Comparison of ENCODE assay signal across 11 mouse cellular contexts in the genomic region with DNA sequence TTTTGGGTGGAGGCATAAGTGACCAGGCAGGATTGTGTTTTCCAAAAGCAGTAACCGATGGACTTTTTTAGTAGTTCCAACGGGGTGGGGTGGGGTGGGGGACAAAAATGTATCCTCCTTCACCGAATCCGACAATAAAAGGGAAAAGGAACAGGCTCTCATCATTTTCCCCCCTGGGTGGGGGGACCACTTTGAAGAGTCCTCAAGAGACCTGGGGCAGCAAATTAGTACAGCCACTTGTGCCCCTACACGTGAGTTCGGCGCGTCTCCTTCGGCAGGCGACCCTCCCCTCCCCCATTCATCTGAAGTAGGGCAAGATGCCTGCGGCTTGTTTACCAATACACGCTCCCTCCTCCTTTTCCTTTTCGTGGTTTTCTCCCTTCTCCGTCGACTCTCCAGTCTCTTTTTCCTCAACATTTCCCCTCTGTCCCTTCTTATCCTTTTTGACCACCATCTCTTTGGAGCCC. TPM values are rescaled to one million over a fixed set of nuclear protein-coding genes. Genes with fewer than 3 reads are reported as not detected.
DNase-seq lines count a peak whose midpoint lies in the region; ATAC-seq and TF ChIP-seq lines count a peak whose summit lies in the region.
"Had no signal": no experiment of that assay in that cellular context is flagged by ENCODE, and none has a peak within 500 bp of the region (broad histone marks: within the 10 kb centered on the region; RNA-seq: fewer than 3 reads in every experiment).

No protein-coding gene starts in this region.

- no peak for TF ChIP-seq POLR2A in brain, embryonic 14.5 days (IDR thresholded peaks at IDR 0.05; ENCODE audit: borderline replicate concordance, extremely low read depth, insufficient read depth, insufficient read length, poor library complexity, severe bottlenecking)

- no peak for DNase-seq in heart, postnatal 36 days
- DNase-seq in brain, embryonic 14.5 days (ENCODE audit: low read depth): peak; percentile 80
- DNase-seq in ovary, postnatal 14 days (ENCODE audit: low spot score): no peak
- DNase-seq in liver, embryonic 11.5 days (ENCODE audit: low spot score): no peak
- DNase-seq in kidney, adult 18-20 months: no peak

- peaks cover 95% of the 10 kb centered on the region for H3K27me3 ChIP-seq in heart, embryonic 13.5 days (replicated peaks)
- peaks cover 60% of the 10 kb centered on the region for H3K27me3 ChIP-seq in forebrain, embryonic 13.5 days
- H3K27me3 ChIP-seq in midbrain, embryonic 13.5 days: peaks cover 95% of the 10 kb centered on the region
- peaks cover 92% of the 10 kb centered on the region for H3K27me3 ChIP-seq in liver, embryonic 11.5 days (replicated peaks; ENCODE audit: control insufficient read depth, insufficient read depth, low read length)

- H3K9me3 ChIP-seq in heart, embryonic 13.5 days: no peaks in the 10 kb centered on the region
- no peaks in the 10 kb centered on the region for H3K9me3 ChIP-seq in forebrain, embryonic 13.5 days (replicated peaks)
- H3K9me3 ChIP-seq in midbrain, embryonic 13.5 days: no peaks in the 10 kb centered on the region
- no peaks in the 10 kb centered on the region for H3K9me3 ChIP-seq in liver, embryonic 11.5 days (ENCODE audit: control insufficient read depth, low read length)

- H3K36me3 ChIP-seq in heart, embryonic 13.5 days: no peaks in the 10 kb centered on the region
- H3K36me3 ChIP-seq in forebrain, embryonic 13.5 days (ENCODE audit: poor library complexity, severe bottlenecking): peaks cover 30% of the 10 kb centered on the region
- no peaks in the 10 kb centered on the region for H3K36me3 ChIP-seq in midbrain, embryonic 13.5 days
- no peaks in the 10 kb centered on the region for H3K36me3 ChIP-seq in liver, embryonic 11.5 days (ENCODE audit: control insufficient read depth, insufficient read depth, low read length)

- TF ChIP-seq CTCF in brain, embryonic 14.5 days (IDR thresholded peaks at IDR 0.05; ENCODE audit: borderline replicate concordance, extremely low read depth, insufficient read depth, insufficient read length): no peak

- 1% methylated on average over 15 of the region's 15 CpGs for WGBS in heart, embryonic 13.5 days
- WGBS in forebrain, embryonic 13.5 days: 2% methylated on average over 15 of the region's 15 CpGs
- under 1% methylated on average over 15 of the region's 15 CpGs for WGBS in midbrain, embryonic 13.5 days
- WGBS in liver, embryonic 11.5 days: 2% methylated on average over 15 of the region's 15 CpGs

- H3K4me3 ChIP-seq in heart, embryonic 13.5 days: peak overlapping the region; percentile 33
- peak overlapping the region; percentile 27 for H3K4me3 ChIP-seq in forebrain, embryonic 13.5 days
- peak overlapping the region; percentile 26 for H3K4me3 ChIP-seq in midbrain, embryonic 13.5 days (replicated peaks)
- H3K4me3 ChIP-seq in liver, embryonic 11.5 days (ENCODE audit: low read depth, low read length): no peak overlapping the region

- H3K4me2 ChIP-seq in heart, embryonic 13.5 days: peak overlapping the region; percentile 61
- H3K4me2 ChIP-seq in forebrain, embryonic 13.5 days: peak overlapping the region; percentile 64
- peak overlapping the region; percentile 46 for H3K4me2 ChIP-seq in midbrain, embryonic 13.5 days (replicated peaks)
- no peak overlapping the region for H3K4me2 ChIP-seq in liver, embryonic 11.5 days

- no peak for ATAC-seq in heart, embryonic 13.5 days (ENCODE audit: extremely low read depth, insufficient number of reproducible peaks, low FRiP score, low TSS enrichment)
- ATAC-seq in forebrain, embryonic 13.5 days: no peak
- ATAC-seq in midbrain, embryonic 13.5 days: no peak
- no peak for ATAC-seq in liver, embryonic 11.5 days (replicated peaks; ENCODE audit: low FRiP score)

- peaks cover 30% of the 10 kb centered on the region for H3K4me1 ChIP-seq in heart, embryonic 13.5 days
- peaks cover 72% of the 10 kb centered on the region for H3K4me1 ChIP-seq in forebrain, embryonic 13.5 days
- H3K4me1 ChIP-seq in midbrain, embryonic 13.5 days (replicated peaks): peaks cover 36% of the 10 kb centered on the region
- H3K4me1 ChIP-seq in liver, embryonic 11.5 days (replicated peaks; ENCODE audit: control insufficient read depth, insufficient read depth, low read length): no peaks in the 10 kb centered on the region

- intact Hi-C loops in heart, postnatal 36 days (cut with DNase I): no loop called here

- no peak overlapping the region for H3K9ac ChIP-seq in heart, embryonic 13.5 days
- peak overlapping the region; percentile 61 for H3K9ac ChIP-seq in forebrain, embryonic 13.5 days
- H3K9ac ChIP-seq in midbrain, embryonic 13.5 days (replicated peaks): no peak overlapping the region
- H3K9ac ChIP-seq in liver, embryonic 11.5 days (ENCODE audit: low read depth, low read length): no peak overlapping the region
- H3K9ac ChIP-seq: liver, embryonic 14.5 days had no signal

- H3K27ac ChIP-seq in heart, embryonic 13.5 days (replicated peaks): no peak overlapping the region
- peak overlapping the region; percentile 87 for H3K27ac ChIP-seq in forebrain, embryonic 13.5 days
- H3K27ac ChIP-seq in midbrain, embryonic 13.5 days: peak overlapping the region; percentile 74
- H3K27ac ChIP-seq in liver, embryonic 11.5 days (ENCODE audit: low read depth, low read length): no peak overlapping the region
- H3K27ac ChIP-seq: liver, embryonic 14.5 days had no signal

RNA-seq across cellular contexts. Expression of a gene that starts 20.6 kb away (rescaled TPM):
- 0.09 and 0.19 TPM in 2 replicates for polyA plus RNA-seq in heart, embryonic 13.5 days (2015; fragmentation: Nextera tagmentation; extraction: Ambion mirVana)
- total RNA-seq in heart, postnatal 36 days (2021): not detected
- polyA plus RNA-seq in brain, embryonic 14.5 days (2012; rRNA removed): 63.3 and 76.2 TPM in 2 replicates
- polyA plus RNA-seq in forebrain, embryonic 13.5 days (2015; fragmentation: Nextera tagmentation; extraction: Ambion mirVana): 87.1 and 92.7 TPM in 2 replicates
- 39.9 and 40.9 TPM in 2 replicates for polyA plus RNA-seq in midbrain, embryonic 13.5 days (2015; fragmentation: Nextera tagmentation; extraction: Ambion mirVana)
- polyA plus RNA-seq in liver, embryonic 11.5 days (2014; fragmentation: Nextera tagmentation; extraction: Ambion mirVana): 0.26 TPM in 1 of 2 replicates, not detected in the other
- polyA plus RNA-seq: gonadal fat pad, adult 2 months; thymus, postnatal 0 days had no signal

Comparison
In these comparisons a context has a peak if more than half of its experiments do, and no peak if none do; other contexts are left out.
1. H3K27ac ChIP-seq: peak in forebrain, embryonic 13.5 days (single experiment) and midbrain, embryonic 13.5 days (single experiment); none in heart, embryonic 13.5 days (single experiment) and liver, embryonic 11.5 days (single experiment).
2. RNA of a gene that starts 20.6 kb away (polyA plus RNA-seq): 87.1 to 92.7 TPM in forebrain, embryonic 13.5 days, 63.3 to 76.2 TPM in brain, embryonic 14.5 days and 39.9 to 40.9 TPM in midbrain, embryonic 13.5 days; 0.26 TPM in liver, embryonic 11.5 days and 0.09 to 0.19 TPM in heart, embryonic 13.5 days; every median in the first group is over 10 times any median in the second.